Mouse (Mus musculus): ENCODE results near the gene Mgat4a. TPM values are rescaled to one million over a fixed set of nuclear protein-coding genes. Genes with fewer than 3 reads are reported as not detected.

The Mgat4a gene
- polyA plus RNA-seq, 1 experiment, result 24.9 TPM

DNA sequence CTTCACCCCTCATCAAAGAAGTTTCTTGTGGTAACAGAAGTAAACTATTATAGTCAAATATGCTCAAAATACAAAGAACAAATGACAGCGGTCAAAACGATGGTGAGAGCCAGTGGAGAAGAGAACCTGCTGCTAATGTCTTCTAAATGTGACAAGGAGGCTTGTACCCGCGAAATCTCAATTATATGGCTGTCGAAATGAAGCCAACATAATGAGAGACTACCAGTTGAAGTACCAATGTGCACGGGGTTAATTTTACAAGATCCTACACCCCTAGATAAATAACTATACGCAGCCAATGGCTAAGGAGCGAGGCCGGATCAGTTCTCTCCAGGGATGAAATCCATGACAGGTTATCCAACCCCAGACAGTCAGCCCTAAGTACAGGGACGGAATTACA, 41.9 kb downstream of the Mgat4a start:
- Histone ChIP-seq H3K27ac (ENCODE audit: insufficient read depth, low read depth, low read length) (no peak overlapping the region), H3K4me1 (ENCODE audit: control insufficient read depth, insufficient read depth, low read length) (peaks cover 20% of the 10 kb centered on the region), H3K4me3 (ENCODE audit: insufficient read depth, low read length) (no peak overlapping the region)
- no peak for TF ChIP-seq CTCF (IDR thresholded peaks at IDR 0.05; ENCODE audit: low read depth, low read length)

DNA sequence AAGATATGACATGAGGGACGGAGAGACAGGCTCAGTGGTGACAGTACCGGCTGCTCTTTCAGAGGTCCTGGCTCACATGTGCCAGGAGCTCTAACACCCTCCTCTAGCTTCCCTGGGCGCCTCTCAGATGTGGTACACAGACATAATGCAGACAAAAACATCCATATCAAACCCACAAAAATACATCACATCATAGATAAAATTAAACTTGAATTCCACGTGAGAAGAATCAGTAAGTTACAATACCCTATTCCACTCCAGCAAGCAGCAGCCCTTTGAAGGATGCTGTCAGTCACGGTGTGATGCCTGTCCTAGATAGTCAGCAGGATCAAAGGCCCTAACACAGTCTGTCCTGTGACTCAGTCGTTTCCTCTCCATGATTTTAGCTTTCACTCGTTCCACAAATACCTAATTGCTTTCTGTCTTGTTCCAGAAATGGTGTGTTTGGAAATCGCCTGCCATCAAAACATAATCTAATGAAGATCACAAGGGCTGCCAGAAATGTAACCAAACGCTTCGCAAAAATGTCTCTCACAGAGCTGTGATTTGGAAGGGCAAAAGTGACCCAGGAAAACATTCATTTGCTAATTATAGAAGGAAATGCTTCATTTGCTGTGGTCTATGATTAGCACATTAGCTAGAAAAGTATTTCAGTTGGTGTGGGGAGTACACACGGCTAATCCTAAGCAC, 44.1 kb downstream of the Mgat4a start:
- Histone ChIP-seq H3K27ac (ENCODE audit: insufficient read depth, low read depth, low read length) (peak overlapping the region; percentile 73), H3K4me3 (ENCODE audit: insufficient read depth, low read length) (no peak overlapping the region; the same call in 1 of the 2 replicates), H3K4me1 (ENCODE audit: control insufficient read depth, insufficient read depth, low read length) (peaks cover 27% of the 10 kb centered on the region)
- TF ChIP-seq CTCF (IDR thresholded peaks at IDR 0.05; ENCODE audit: low read depth, low read length), result no peak
- TF ChIP-seq POLR2A (IDR thresholded peaks at IDR 0.05; ENCODE audit: borderline replicate concordance, low read depth, low read length), result no peak

DNA sequence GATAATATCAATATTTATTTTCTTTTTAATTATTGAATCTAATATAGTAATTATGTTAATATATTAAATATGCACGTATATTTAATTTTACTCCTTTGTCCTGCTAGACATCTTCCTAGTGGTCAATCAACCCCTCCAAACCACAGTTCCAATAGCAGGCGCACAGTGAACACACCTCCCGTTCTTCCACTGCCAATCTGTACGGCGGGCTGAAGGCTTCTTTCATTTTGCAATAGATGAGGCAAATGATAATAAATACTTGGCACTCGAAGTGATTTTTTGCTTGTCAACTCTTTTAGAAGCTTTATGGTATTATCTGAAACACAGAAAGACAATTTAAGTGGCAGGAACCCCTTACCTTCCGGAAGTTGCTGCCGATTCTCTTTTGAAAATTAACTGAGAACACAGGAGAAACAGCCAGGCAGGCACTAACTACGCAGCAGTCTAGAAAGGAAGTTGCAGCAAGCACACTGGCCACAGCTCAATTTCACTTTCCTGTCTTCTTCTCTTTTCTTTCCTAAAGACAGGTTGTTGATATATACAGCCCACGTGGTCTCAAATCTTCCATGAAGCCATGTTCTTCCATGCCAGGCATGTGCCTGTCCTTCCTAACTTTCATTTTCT, 45.0 kb downstream of the Mgat4a start:
- H3K4me1 ChIP-seq (ENCODE audit: control insufficient read depth, insufficient read depth, low read length), result peaks cover 32% of the 10 kb centered on the region
- no peak for TF ChIP-seq CTCF (IDR thresholded peaks at IDR 0.05; ENCODE audit: low read depth, low read length)
- TF ChIP-seq POLR2A (IDR thresholded peaks at IDR 0.05; ENCODE audit: borderline replicate concordance, low read depth, low read length), result no peak
- peak overlapping the region; percentile 73 for H3K27ac ChIP-seq (ENCODE audit: insufficient read depth, low read depth, low read length)
- peak overlapping the region; percentile 66 for H3K4me3 ChIP-seq (ENCODE audit: insufficient read depth, low read length)

DNA sequence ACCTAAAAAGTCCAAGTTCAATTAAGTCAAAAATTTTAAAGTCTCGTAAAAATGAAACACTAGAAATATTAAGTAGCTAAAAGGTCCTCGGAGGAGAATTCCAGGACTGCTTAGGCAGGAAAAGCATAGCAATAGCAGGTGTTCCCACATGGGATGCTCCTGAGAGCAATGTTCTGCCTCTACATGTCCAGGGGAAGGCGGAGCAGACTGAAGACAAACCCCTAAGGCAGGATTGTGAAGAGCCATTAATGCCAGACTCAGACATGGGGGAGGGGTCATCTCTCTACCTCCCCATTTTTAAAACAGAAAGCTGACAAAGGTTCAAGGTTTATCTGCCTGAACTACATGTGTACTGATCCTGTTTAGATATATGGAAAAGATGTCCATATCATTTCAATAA, 45.7 kb downstream of the Mgat4a start:
- no peak overlapping the region for H3K4me3 ChIP-seq (ENCODE audit: insufficient read depth, low read length)
- peaks cover 37% of the 10 kb centered on the region for H3K4me1 ChIP-seq (ENCODE audit: control insufficient read depth, insufficient read depth, low read length)
- H3K27ac ChIP-seq (ENCODE audit: insufficient read depth, low read depth, low read length), result no peak overlapping the region
- TF ChIP-seq CTCF (IDR thresholded peaks at IDR 0.05; ENCODE audit: low read depth, low read length) (no peak), POLR2A (IDR thresholded peaks at IDR 0.05; ENCODE audit: borderline replicate concordance, low read depth, low read length) (no peak)

DNA sequence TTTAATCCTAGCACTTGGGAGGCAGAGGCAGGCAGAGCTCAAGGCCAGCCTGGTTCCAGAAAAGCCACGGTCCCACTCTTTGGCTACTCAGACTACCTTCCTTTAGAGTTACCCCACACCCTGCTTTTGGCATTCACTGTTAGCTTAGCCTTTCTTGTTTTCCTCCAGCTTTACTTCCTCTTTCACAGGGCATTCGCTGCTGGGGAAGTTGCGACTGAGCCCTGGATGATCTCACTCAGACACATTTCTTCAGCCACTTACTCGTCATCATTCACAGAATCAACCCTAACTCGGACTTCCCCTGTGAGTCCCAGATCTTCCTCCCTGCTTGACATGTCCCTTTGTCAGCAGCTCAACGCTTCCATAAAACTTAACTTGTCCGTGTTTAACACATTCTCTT, 49.1 kb downstream of the Mgat4a start:
- peak overlapping the region; percentile 89 for H3K27ac ChIP-seq (ENCODE audit: insufficient read depth, low read depth, low read length)
- peaks cover 54% of the 10 kb centered on the region for H3K4me1 ChIP-seq (ENCODE audit: control insufficient read depth, insufficient read depth, low read length)
- TF ChIP-seq CTCF (IDR thresholded peaks at IDR 0.05; ENCODE audit: low read depth, low read length) (no peak), POLR2A (IDR thresholded peaks at IDR 0.05; ENCODE audit: borderline replicate concordance, low read depth, low read length) (no peak)
- peak overlapping the region; percentile 54 for H3K4me3 ChIP-seq (ENCODE audit: insufficient read depth, low read length)

DNA sequence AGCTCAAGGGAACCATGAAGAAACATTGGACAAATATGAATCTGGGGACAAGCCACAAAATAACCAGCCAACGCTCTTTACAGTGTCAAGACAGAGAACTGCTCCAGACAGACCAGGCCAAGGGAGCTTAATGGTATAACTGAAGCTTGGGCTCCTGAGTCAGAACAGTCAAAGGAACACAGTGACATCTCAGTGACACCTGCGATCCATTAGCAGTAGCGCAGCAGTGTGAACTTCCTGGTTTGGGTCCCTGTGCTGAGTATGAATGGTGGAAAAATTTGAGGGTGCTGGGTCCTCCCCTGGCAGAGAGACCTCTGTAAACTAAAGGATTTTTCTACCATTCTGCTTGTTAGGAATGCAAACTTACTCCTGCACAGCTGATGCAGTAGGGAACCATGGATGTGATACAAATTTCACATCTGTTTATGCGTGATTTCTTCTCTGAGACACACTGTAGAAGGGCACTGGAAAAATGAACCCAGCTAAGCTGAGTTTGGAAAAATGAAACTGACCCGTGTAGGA, 50.1 kb downstream of the Mgat4a start:
- Histone ChIP-seq H3K27ac (ENCODE audit: insufficient read depth, low read depth, low read length) (peak overlapping the region; percentile 88), H3K4me1 (ENCODE audit: control insufficient read depth, insufficient read depth, low read length) (peaks cover 56% of the 10 kb centered on the region), H3K4me3 (ENCODE audit: insufficient read depth, low read length) (no peak overlapping the region)
- TF ChIP-seq POLR2A (IDR thresholded peaks at IDR 0.05; ENCODE audit: borderline replicate concordance, low read depth, low read length), result no peak
- no peak for TF ChIP-seq CTCF (IDR thresholded peaks at IDR 0.05; ENCODE audit: low read depth, low read length)

DNA sequence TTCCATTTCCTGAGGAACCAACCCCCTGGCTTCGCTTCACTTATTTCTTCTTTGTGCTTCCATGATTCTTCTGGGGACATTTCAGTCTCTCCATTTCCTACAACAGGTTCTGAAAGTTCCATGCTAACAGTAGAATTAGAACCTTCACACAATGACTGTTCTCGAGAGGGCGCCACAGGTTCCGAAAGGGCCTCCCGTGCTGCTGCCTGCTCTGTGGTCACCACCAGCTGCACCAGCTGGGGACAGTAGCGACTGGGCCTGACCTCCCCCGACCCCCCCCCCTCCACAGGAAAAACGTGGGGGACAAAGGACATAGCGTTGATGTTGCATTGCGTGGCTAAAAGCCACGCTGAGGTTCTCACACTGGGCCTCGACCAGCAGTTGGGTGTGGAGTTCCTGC, 52.3 kb downstream of the Mgat4a start:
- TF ChIP-seq CTCF (IDR thresholded peaks at IDR 0.05; ENCODE audit: low read depth, low read length) (no peak), POLR2A (IDR thresholded peaks at IDR 0.05; ENCODE audit: borderline replicate concordance, low read depth, low read length) (no peak)
- H3K4me1 ChIP-seq (ENCODE audit: control insufficient read depth, insufficient read depth, low read length), result peaks cover 49% of the 10 kb centered on the region

DNA sequence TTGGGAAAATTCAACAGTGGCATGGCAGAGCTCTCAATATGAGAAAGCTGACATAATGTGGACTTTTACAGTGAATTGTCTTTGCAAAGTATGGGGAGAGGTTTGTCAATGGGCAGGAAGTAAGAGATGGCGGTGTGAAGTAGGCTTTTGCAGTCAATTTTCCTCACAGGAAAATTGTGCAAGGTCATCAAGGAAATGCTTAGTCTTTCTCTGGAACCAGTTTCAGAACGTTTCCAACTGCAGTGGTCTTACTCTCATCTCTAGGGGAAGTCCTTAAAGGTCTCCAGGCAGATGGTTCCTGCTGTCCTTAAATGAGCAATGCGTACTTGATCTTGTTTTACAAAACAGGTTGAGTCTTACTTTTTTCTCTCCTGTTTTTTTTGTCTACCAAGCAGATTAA, 53.8 kb downstream of the Mgat4a start:
- no peak for TF ChIP-seq CTCF (IDR thresholded peaks at IDR 0.05; ENCODE audit: low read depth, low read length)
- TF ChIP-seq POLR2A (IDR thresholded peaks at IDR 0.05; ENCODE audit: borderline replicate concordance, low read depth, low read length), result no peak
- Histone ChIP-seq H3K27ac (ENCODE audit: insufficient read depth, low read depth, low read length) (peak overlapping the region; percentile 87), H3K4me1 (ENCODE audit: control insufficient read depth, insufficient read depth, low read length) (peaks cover 40% of the 10 kb centered on the region), H3K4me3 (ENCODE audit: insufficient read depth, low read length) (no peak overlapping the region)

More for the DNA sequence above, 52.3 kb downstream of the Mgat4a start:
- no peak overlapping the region for H3K4me3 ChIP-seq (ENCODE audit: insufficient read depth, low read length)
- 0 out of 2 replicates have a peak overlapping the region, but pooled peaks have one; percentile 24 for H3K27ac ChIP-seq (ENCODE audit: insufficient read depth, low read depth, low read length)

DNA sequence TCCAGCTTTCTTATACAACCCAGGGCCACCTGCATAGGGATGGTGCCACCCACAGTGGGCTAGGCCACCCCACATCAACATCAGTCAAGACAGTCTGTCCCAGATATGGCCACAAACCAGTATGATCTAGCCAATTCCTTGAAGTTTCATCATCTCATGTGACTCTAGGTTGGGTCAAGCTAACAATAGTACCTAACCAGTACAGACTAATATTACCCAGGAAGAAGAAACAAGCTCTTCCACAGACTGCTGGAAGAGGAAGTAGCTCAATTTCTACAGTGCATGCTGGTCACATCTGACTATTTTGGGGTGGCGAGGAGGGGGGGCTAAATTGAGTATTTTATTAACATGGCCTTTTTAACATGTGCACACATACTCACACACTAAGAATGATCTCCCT, 54.4 kb downstream of the Mgat4a start:
- Histone ChIP-seq H3K27ac (ENCODE audit: insufficient read depth, low read depth, low read length) (peak overlapping the region; percentile 87), H3K4me3 (ENCODE audit: insufficient read depth, low read length) (no peak overlapping the region), H3K4me1 (ENCODE audit: control insufficient read depth, insufficient read depth, low read length) (peaks cover 39% of the 10 kb centered on the region)
- TF ChIP-seq CTCF (IDR thresholded peaks at IDR 0.05; ENCODE audit: low read depth, low read length) (no peak), POLR2A (IDR thresholded peaks at IDR 0.05; ENCODE audit: borderline replicate concordance, low read depth, low read length) (no peak)

DNA sequence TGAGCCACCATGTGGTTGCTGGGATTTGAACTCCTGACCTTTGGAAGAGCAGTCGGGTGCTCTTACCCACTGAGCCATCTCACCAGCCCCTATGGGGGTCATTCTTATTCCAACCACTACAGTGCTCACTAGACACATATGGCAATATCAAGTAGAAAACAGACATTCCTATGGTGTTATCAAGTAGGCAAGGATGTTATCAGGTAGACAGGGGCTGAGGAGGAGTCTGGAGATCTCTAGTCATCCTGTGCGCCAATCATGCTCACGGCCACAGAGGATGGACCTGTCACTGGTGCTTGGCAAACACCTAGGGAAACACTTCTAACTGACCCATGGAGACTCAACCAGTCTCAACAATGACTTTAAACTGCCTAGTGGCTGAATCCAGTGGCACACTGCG, 56.2 kb downstream of the Mgat4a start:
- H3K27ac ChIP-seq (ENCODE audit: insufficient read depth, low read depth, low read length), result no peak overlapping the region
- no peak overlapping the region for H3K4me3 ChIP-seq (ENCODE audit: insufficient read depth, low read length)
- no peak for TF ChIP-seq POLR2A (IDR thresholded peaks at IDR 0.05; ENCODE audit: borderline replicate concordance, low read depth, low read length)
- TF ChIP-seq CTCF (IDR thresholded peaks at IDR 0.05; ENCODE audit: low read depth, low read length), result no peak
- peaks cover 31% of the 10 kb centered on the region for H3K4me1 ChIP-seq (ENCODE audit: control insufficient read depth, insufficient read depth, low read length)

Measured in bone marrow macrophage, adult 2 months (primary cell).